Mouse (Mus musculus) brain, embryonic 14.5 days (tissue): ENCODE measurements at regions not wholly inside any gene's neighbourhood (a gene's known extent, or its start where the extent isn't known, plus 50 kb on each side); places are given as distances from the start of the nearest gene placed in this dataset.
A peak's percentile ranks its signal among the peaks of the same experiment; 100 is the strongest.

Experiments used
- DNase-seq: peaks from one replicate; pipeline ENCODE4 v3.0.0-alpha.2; 2011; ENCODE audit warnings: low read depth
- CTCF ChIP-seq: fragments of 200-500 bp; IDR thresholded peaks from 2 replicates; pipeline ENCODE4 v1.5.1; 2012; ENCODE audit warnings: inconsistent platforms, mild to moderate bottlenecking, moderate library complexity, borderline replicate concordance; ENCODE audit not compliant: insufficient read depth, insufficient read length; ENCODE audit errors: extremely low read depth
- POLR2A ChIP-seq: fragments of 200-500 bp; IDR thresholded peaks from 2 replicates; pipeline ENCODE4 v1.6.1; 2012; ENCODE audit warnings: mild to moderate bottlenecking, inconsistent platforms, borderline replicate concordance; ENCODE audit not compliant: poor library complexity, insufficient read depth, insufficient read length, severe bottlenecking; ENCODE audit errors: extremely low read depth

DNA sequence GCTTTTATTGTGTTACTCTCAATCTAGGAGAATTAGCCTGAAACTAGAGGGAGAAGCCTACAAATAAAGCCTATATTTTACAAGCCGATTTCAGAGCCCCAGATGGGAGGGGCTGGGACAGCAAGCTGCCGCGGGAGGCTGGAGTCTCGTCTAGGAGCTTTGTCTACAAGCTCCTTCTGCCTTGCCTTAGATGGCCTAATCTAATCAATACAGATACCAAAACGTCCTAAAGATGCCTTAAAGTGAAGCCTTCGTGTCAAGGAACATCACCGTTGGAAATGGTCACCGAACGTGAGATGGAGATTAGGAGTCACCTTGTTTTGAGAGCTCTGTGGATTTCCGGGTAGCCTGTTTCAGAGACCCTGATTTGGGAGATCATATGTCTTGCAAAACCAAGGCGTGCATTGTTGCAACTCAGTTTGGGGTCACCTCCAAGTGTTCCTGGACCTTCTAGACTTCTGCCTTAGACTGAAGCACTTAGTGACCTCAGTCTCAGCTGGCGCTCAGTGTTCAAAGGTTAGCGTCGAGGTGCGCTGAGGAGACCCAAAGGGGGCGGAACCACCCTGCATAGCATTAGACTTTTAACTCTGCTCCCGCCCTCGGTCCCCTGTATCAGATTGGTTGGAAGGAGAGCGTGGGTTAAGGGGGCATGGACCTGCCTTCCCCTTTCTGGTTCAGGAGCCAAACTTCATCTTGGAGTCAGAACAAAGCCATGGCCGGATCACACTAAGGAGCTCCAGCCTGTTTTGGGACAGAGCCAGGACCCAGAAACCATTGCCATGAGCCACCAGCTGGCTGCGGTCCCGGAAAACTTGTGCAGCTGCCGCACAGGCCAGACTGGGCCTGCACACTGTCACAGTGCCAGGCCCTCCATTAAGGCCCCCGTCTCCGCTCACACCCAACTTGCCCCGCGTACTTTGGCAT, 174.9 kb upstream of the Jmjd1c start:
- peak; percentile 98 for DNase-seq
- TF ChIP-seq POLR2A (no peak), CTCF (no peak)

GRCm38 (mm10) chr10:66921776-66922175, 174.1 kb upstream of the Jmjd1c start:
- no peak for DNase-seq
- TF ChIP-seq POLR2A (no peak), CTCF (no peak)

GRCm38 (mm10) chr10:66922314-66922713, 173.6 kb upstream of the Jmjd1c start:
- DNase-seq: no peak
- no peak for TF ChIP-seq CTCF
- no peak for TF ChIP-seq POLR2A

- DNase-seq: no peak
- TF ChIP-seq CTCF: no peak
- no peak for TF ChIP-seq POLR2A
Measured at GRCm38 (mm10) chr10:66923947-66924346, 172.0 kb upstream of the Jmjd1c start.

GRCm38 (mm10) chr10:66924418-66924817, 171.5 kb upstream of the Jmjd1c start:
- no peak for TF ChIP-seq POLR2A
- no peak for TF ChIP-seq CTCF
- peak; percentile 27 for DNase-seq

GRCm38 (mm10) chr10:66925553-66926127, 170.3 kb upstream of the Jmjd1c start:
- no peak for DNase-seq
- TF ChIP-seq CTCF (no peak), POLR2A (no peak)

DNA sequence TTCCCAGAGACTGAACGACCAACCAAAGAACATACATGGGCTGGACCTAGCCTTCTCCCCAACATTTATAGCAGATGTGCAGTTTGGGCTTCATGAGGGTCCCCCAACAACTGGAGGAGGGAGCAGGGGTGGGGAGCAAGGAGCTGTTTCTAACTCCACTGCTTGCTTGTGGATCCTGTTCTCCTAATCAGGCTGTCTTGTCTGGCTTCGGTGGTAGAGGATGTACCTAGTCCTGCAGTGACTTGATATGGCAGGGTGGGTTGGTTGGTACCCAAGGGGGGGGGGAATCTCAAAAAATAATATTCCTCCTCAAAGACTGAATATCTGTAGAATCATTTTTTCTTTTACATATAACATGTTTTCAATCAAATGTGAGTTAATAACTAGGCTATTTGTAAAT, 168.3 kb upstream of the Jmjd1c start:
- no peak for DNase-seq
- no peak for TF ChIP-seq CTCF
- TF ChIP-seq POLR2A: no peak

- no peak for TF ChIP-seq CTCF
- no peak for TF ChIP-seq POLR2A
- peak; percentile 39 for DNase-seq
Measured at GRCm38 (mm10) chr10:66928211-66928990, 167.5 kb upstream of the Jmjd1c start.

DNA sequence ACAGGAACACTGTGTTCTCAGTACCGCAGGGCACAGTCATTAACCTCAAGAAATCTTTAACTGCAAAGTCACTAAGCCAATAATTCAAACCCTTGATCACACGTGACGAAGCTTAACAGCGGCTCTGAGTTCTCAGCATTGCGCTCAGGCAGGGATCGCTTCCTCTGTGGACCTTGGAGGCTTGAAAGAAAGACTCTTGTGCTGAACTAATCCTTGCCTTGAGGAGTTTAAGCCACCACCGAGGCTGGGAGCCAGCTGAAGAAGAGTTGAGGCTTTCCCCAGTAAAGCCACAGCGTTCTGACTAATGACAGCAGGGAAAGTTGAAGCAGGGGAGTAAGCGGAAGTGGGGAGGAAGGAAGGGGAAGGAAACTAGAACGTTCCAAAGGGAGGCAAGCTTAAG, 165.4 kb upstream of the Jmjd1c start:
- TF ChIP-seq POLR2A (no peak), CTCF (no peak)
- DNase-seq: no peak

GRCm38 (mm10) chr10:66931505-66931904, 164.4 kb upstream of the Jmjd1c start:
- DNase-seq: no peak
- TF ChIP-seq CTCF: no peak
- no peak for TF ChIP-seq POLR2A

DNA sequence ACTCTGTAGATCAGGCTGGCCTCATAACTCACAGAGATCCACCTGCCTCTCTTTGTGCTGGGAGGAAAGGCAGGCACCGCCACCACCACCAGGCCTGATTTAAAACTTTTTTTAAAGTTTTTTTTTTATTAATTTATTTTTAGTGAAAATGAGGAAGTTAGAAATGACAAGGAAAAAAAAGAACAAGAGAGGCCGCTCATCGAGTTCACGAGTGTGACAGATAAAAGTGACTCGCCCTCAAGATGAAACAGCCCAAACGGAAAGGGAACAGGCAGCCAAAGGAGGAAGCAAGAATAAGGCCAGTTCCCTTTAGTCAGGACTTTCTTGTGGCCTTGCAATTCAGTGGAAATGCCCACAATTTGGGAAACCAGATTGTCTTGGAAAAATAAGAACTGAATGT, 163.4 kb upstream of the Jmjd1c start:
- TF ChIP-seq CTCF (no peak), POLR2A (no peak)
- no peak for DNase-seq
